Mouse (Mus musculus): ENCODE results near the gene Ino80b. TPM values are rescaled to one million over a fixed set of nuclear protein-coding genes. Genes with fewer than 3 reads are reported as not detected.

Gene Ino80b
- total RNA-seq (2023), result 10 to 100 TPM; 16.4 to 22.2 TPM

DNA sequence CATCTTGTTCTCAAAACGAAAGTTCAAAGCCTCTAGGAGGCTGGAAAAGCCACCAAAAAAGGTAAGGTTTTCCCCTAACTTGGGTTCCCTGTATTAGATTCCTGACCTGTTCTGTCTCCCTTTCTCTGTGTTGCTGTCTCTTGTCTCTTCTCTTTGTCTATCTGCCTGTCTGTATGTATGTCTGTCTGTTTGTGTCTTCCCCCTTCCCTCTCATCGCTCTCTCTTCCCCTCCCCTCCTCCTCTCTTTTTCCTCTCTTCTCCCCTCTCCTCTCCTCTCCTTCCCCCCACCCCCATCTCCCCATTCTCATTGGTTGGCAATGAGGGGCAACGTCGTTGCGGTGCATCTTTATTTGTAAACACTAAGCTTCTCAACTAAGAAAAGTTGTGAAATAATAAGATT lies at the start of gene Ino80b:
Gene Ino80b (minus strand): TSS at position 101 of the 400 bp plus-strand sequence.

DNA sequence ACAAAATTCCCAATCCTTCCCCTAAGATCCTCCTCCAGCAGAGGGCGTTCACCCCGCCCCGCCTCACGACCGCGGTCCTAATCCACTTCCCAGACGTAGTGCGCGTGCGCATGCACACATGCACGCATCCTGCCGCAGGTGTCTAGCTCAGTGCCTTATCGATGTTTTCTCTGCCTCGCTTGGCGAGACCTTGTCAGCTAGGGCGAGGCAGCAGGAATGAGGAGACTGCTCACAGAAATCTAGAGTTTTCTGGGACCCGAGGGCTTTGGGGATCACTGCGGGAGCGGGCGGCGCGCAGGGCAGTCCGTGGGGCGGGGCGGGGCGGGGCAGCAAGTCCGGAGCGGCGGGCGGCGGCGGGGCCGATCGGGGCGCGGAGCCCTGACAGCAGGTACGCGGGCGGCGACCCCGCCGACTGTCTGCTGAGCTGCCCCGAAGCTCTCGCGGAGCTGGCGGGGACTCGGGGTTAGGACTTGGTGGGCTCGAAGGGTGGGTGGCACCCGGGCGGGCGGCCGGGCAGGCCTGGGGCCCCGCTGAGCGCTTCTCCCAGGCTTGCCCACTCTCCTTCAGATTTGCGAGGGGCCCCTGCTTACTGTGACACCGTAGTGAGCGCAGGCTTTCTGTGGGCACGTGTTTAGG lies 40.5 kb upstream of the Ino80b start, which contains the start of gene Dctn1:
Gene Dctn1 (plus strand): TSS at position 314 of the 636 bp plus-strand sequence.

DNA sequence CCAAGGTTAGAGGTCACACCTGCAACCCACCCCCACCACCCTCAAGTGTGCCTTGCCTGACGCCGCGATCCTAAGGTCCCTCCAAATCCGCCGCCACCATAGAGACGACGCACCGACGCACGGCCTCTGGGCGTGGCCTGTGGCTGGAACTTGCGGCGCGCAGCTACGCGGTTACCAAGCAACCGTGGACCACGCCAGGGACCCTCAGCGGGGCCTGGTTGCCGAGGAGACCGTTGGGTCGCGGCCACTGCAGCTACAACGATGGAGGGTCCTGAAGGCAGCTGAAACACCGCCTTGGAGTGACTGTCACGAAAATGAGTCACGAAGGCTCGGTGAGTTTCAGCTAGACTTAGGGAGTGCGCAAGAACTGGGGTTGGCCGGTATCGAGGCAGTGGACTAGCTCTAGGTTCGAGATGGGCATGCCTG lies 31.0 kb upstream of the Ino80b start, which contains the start of the genes Wdr54 and 1700003E16Rik:
Gene Wdr54 (minus strand): TSS at position 139 of the 426 bp plus-strand sequence.
Gene 1700003E16Rik (plus strand): TSS at position 146 of the 426 bp plus-strand sequence.

DNA sequence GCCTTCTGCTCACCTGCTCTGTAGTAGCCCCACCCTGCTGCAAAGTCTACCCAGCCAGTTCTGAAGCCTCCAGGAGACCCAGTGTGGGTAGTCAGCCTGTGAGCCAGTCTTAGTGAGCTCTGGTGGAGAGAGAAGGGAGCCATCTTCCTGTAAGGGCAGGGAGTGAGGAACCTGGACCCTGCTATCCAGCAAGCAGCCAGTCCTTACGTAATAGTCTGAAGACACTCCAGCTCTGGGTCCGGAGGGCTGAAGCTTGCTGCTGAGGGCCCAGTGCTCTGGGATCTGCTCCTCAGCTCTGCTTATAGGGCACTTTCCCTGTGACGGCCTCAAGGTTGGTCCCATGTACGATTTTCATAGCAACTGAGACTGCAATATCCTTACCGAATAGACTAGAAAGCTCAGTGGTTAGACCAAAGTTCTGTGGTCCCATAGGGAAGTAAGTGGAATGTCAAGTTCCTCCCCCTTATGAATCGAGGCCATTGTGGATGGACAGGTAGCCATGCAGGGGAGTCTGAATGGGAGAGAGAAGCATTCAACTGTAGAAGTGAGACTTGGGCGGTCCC lies 9.8 kb upstream of the Ino80b start, which contains the start of gene Rtkn:
Gene Rtkn (plus strand): TSS at position 513 of the 563 bp plus-strand sequence.

DNA sequence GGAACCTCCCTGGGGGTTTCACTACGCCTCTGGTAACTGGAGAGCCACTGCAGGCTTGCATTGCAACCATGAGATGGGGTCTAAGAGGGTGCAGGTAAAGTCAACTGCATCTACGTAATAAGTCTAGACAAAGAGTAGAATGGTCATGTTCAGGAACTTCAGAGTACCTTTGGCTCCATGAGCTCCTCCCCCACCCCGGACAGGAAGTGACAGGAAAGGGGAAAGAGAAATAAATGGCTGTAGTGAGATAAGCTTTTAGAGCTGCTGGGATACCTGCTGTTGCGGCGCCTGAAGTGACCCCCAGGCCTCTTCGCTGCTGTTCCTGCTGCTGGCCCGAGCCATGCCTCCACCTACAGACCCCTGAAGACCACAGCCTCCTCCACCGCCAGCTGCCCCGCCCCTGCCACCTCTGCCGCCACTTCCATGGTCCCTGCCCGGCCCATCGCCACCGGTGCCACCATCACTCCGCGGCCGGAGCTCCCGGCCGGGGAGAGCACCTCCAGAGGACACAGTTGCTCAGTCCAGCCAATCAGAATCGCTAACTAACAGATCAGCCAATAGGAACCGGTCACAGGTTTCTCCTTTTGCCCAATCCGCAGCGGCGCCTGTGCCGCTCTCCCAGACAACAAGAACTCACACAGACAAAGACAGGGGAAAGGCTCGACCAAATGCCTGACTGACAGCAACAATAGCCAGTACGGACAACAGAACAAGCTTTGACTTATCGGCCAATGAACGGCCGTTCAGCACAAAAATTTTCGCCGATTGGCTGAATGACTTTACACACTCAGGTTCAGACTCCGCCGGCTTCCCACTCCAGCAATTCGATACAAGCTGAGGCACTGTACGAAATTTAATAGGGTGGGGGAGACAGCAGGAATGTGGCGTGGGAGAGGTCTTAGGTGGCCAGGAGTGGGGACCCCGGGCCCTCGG lies 4.0 kb downstream of the Ino80b start, which contains the start of gene Wbp1:
Gene Wbp1 (minus strand): TSS at position 630 of the 933 bp plus-strand sequence.

DNA sequence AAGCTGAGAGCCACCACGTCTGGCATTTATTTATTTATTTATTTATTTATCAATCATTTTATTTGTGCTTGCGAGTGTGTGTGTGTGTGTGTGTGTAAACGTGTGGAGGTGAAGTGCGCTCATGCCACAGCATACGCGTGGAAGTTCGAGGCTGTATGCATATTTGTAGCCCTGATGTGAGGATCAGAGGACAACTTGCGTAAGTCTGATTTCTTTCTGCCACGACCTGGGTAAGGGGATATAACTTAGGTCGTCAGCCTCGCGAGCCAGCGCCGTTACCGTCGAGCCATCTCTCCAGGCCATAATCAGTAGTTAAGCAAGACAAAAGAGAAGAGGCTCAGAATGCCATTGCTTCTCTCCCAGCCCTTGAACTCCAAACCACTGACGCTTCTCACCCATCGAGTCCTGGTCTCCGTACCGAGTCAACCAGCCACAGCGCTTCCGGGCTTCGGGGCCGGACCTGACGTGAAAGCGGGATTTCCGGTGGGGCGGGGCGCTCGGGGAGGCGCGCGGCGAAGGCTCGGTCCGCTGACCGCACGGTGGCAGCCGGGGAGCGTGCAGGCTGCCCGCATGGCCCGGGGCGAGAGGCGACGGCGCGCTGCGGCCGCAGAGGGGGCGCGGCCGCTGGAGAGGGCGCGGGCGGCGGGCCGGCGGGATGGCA lies 10.1 kb downstream of the Ino80b start, which contains the start of gene Mogs:
Gene Mogs (plus strand): TSS at position 486 of the 661 bp plus-strand sequence.

DNA sequence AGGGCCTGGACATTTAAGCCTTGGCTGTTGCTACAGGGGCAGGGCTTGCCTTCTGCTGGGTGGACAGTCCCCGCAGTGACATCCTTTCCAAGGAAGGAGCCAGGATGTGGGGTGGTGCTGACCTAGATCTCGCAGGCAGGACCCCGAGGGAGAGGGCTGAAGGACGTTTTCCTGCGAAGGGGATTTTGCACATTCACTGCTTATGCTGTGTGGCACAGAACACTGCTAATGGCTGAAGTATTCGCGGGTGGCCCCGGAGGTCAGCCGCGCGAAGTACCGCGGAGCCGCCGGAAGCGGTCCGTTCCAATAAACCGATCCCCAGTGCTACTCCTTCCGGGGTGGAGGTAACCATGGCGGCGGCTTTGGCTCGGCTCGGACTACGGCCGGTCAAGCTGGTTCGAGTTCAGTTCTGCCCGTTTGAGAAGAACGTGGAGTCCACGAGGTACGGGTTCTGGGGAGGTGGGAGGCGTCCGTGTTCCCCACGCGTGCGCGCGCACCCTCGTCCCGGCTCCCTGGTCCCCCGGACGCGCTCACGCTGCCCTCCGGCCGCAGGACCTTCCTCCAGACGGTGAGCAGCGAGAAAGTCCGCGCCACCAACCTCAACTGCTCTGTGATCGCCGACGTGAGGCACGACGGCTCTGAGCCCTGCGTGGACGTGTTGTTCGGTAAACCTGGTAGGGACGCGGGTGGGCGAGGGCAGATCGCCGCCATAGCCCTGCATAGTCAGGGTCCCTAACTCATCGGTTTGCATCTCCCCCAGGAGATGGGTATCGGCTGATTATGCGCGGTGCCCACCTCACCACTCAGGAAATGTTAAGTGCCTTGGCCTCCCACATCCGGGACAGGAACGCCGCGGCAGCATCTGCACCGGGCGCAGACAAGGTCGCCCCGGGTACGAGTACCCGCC lies 16.2 kb downstream of the Ino80b start, which contains the start of gene Mrpl53:
Gene Mrpl53 (plus strand): TSS at position 279 of the 907 bp plus-strand sequence.

DNA sequence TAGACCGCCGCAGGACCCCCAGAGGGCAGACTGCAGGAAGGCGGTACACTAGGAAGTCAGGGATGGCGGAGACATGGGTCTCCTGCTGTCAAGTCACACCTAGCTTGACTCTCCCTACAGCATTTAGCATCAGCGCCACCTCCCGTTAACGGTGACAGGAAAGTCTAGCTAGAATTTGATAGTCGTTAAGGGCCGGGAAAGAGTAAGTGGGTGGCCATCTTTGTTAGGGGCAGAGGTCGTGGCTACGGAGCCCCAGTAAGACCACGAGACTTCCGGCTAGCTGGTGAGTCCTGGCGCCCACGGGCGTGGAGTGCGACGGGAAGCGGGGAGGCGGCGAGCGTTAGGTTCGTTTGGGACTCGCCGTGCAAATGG lies 23.9 kb downstream of the Ino80b start, which contains the start of the genes Ccdc142 and Gm42688:
Gene Ccdc142 (plus strand): TSS at position 286 of the 372 bp plus-strand sequence.
Gene Gm42688 (plus strand): TSS at position 302 of the 372 bp plus-strand sequence.

DNA sequence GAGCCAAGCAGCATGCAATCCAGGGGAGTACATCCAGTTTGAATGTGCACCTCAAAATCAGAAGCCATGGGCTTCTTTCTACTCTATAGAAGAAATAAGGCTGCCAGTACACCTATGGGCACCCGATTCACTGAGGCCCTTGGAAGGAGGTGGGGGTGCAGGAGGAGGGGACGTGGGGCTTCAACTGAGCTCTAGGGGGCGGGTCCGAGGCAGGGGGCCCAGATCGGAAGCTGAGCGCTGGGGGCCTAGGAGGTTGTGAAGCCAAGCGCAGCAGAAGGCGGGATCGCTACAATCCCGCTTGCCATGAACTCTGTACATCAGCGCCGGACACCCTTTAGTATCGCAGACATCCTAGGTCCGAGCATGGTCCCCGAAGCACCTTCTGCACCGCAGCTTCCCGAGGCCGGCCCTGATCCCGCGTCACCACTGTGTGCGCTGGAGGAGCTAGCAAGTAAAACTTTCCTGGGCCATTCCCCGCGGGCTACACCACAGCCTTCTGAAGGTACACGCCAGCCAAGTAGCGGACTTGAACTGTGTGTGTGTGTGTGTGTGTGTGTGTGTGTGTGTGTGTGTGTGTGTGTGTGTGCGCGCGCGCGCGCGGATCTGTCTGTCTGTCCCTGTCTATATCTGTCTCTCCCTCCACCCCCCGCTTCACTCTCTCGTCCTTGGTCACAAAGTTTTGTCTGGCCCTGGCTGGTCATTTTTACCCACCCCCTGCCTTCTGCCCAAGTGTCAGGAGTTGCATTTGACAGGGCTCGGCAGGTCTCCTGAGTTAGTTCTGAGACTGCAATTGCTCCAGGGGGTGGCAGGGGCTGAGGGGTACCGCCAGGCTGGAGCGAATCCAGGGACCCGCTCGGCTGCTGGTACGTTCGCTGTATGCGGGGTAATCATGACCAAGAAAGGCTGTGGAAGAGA lies 38.9 kb downstream of the Ino80b start, which contains the start of gene Lbx2:
Gene Lbx2 (plus strand): TSS at position 247 of the 915 bp plus-strand sequence.

DNA sequence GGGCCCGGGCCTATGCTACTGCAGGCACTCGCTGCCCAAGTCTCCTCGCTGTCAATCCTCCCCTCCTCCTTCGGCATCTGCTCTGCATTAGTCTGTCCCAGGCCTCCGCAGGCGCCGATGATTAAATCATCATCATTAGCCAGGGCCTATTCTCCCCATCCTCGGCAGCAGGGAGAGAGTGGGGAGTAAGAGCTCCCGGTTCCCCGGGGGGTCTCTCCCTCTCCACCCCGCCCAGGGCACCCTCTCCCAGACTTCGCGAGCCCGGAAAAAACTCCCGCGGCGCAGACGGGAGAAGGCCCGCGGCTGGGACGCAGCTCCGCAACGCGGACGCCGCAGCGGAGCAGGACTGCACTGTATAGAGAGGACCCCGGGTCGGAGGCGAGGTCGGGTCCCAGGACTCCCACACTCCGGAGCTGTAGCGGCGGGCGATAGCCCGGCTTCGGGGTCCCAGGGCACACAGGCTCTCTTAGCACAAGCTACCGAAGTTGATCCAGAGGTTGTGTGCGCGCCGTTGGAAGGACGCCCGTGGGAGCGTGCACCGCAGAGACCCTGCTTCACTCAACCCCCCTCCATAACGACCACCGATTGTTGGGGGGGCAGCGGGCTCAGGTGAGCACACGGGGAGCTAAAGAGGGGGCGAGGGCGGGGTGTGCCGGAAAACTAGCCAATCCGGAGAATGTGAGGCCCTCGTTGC lies 47.5 kb downstream of the Ino80b start, which contains the start of gene Pcgf1:
Gene Pcgf1 (plus strand): TSS at position 240 of the 694 bp plus-strand sequence.

Other genes starting within 250 kb of the Ino80b start
- gene Sema4f, start 185.7 kb downstream of the Ino80b start, total RNA-seq (2023), result 10 to 100 TPM; 26.6 to 30.3 TPM
- gene M1ap, start 178.5 kb downstream of the Ino80b start, total RNA-seq (2023), result 1 to 10 TPM; 2.8 to 3.6 TPM
- 10 to 100 TPM; 25.4 to 32.9 TPM for gene Dok1, start 92.0 kb downstream of the Ino80b start, total RNA-seq (2023)
- under 1 TPM; 0.33 to 0.64 TPM for gene Loxl3, start 91.3 kb downstream of the Ino80b start, total RNA-seq (2023)
- 100 to 1,000 TPM; 211 to 234 TPM for gene Aup1, start 70.9 kb downstream of the Ino80b start, total RNA-seq (2023)
- gene Htra2, start 70.2 kb downstream of the Ino80b start, total RNA-seq (2023), result 10 to 100 TPM; 46.8 to 56.0 TPM
- 1 to 10 TPM; 5.6 to 5.9 TPM for gene Dqx1, start 67.6 kb downstream of the Ino80b start, total RNA-seq (2023)
- gene Tlx2, start 55.1 kb downstream of the Ino80b start, total RNA-seq (2023), result not detected
- gene Pcgf1, start 47.6 kb downstream of the Ino80b start, total RNA-seq (2023), result 10 to 100 TPM; 14.6 to 19.6 TPM
- gene Lbx2, start 39.1 kb downstream of the Ino80b start, total RNA-seq (2023), result under 1 TPM in 1 of 2 experiments, not detected in 1; 0.60 TPM
- 1 to 10 TPM; 4.9 to 7.7 TPM for gene Ccdc142, start 23.8 kb downstream of the Ino80b start, total RNA-seq (2023)
- gene Gm42688, start 23.8 kb downstream of the Ino80b start, total RNA-seq (2023), result 1 to 10 TPM; 4.2 to 4.9 TPM
- gene Mrpl53, start 16.4 kb downstream of the Ino80b start, total RNA-seq (2023), result 10 to 100 TPM; 23.8 to 24.2 TPM
- gene Mogs, start 9.9 kb downstream of the Ino80b start, total RNA-seq (2023), result 10 to 100 TPM; 30.9 to 31.2 TPM
- gene Wbp1, start 3.9 kb downstream of the Ino80b start, total RNA-seq (2023), result 10 to 100 TPM; 31.6 to 34.0 TPM
- gene Rtkn, start 10.0 kb upstream of the Ino80b start, total RNA-seq (2023), result under 1 TPM; 0.46 to 0.78 TPM
- not detected for gene Wdr54, start 31.0 kb upstream of the Ino80b start, total RNA-seq (2023)
- not detected for gene 1700003E16Rik, start 31.0 kb upstream of the Ino80b start, total RNA-seq (2023)
- gene Dctn1, start 40.5 kb upstream of the Ino80b start, total RNA-seq (2023), result 100 to 1,000 TPM; 113 to 130 TPM
- not detected for gene Slc4a5, start 94.4 kb upstream of the Ino80b start, total RNA-seq (2023)
- 10 to 100 TPM; 18.9 to 26.7 TPM for gene Mthfd2, start 200.5 kb upstream of the Ino80b start, total RNA-seq (2023)
- gene Mob1a, start 200.6 kb upstream of the Ino80b start, total RNA-seq (2023), result 100 to 1,000 TPM; 153 to 159 TPM
- 10 to 100 TPM; 14.0 to 15.7 TPM for gene Bola3, start 223.7 kb upstream of the Ino80b start, total RNA-seq (2023)